Mouse (Mus musculus): ENCODE data around the gene Hist3h2a. TPM values are rescaled to one million over a fixed set of nuclear protein-coding genes. Genes with fewer than 3 reads are reported as not detected.

Hist3h2a gene
- 2.3 TPM for polyA plus RNA-seq (2014; fragmentation: Illumina TruSeq; extraction: RNeasy Lipid Tissue Mini Kit (QIAGEN cat#74804); ENCODE audit: low read depth, low replicate concordance)

GRCm38 (mm10) chr11:58954420-58955142, at the start of gene Hist3h2a, which contains the start of gene Trim17:
Gene Hist3h2a (plus strand): TSS chr11:58954685.
Gene Trim17 (plus strand): TSS chr11:58954685.

GRCm38 (mm10) chr11:58917745-58918366, 36.6 kb upstream of the Hist3h2a start, which contains the start of gene Btnl10:
Gene Btnl10 (plus strand): TSS chr11:58917908.

GRCm38 (mm10) chr11:58938322-58939087, 16.0 kb upstream of the Hist3h2a start, which contains the start of gene Rnf187:
Gene Rnf187 (minus strand): TSS chr11:58938916.

GRCm38 (mm10) chr11:58948542-58949479, 5.7 kb upstream of the Hist3h2a start, which contains the start of gene Hist3h2ba:
Gene Hist3h2ba (plus strand): TSS chr11:58948920.

GRCm38 (mm10) chr11:58978027-58978705, 23.7 kb downstream of the Hist3h2a start, which contains the start of gene Trim11:
Gene Trim11 (plus strand): TSS chr11:58978093.

Other genes starting within 250 kb of the Hist3h2a start
- not detected for gene Olfr318, start 230.7 kb upstream of the Hist3h2a start, polyA plus RNA-seq (2014; fragmentation: Illumina TruSeq; extraction: RNeasy Lipid Tissue Mini Kit (QIAGEN cat#74804); ENCODE audit: low read depth, low replicate concordance)
- not detected for gene Olfr317, start 215.5 kb upstream of the Hist3h2a start, polyA plus RNA-seq (2014; fragmentation: Illumina TruSeq; extraction: RNeasy Lipid Tissue Mini Kit (QIAGEN cat#74804); ENCODE audit: low read depth, low replicate concordance)
- not detected for gene Olfr316, start 202.0 kb upstream of the Hist3h2a start, polyA plus RNA-seq (2014; fragmentation: Illumina TruSeq; extraction: RNeasy Lipid Tissue Mini Kit (QIAGEN cat#74804); ENCODE audit: low read depth, low replicate concordance)
- not detected for gene Olfr315, start 181.5 kb upstream of the Hist3h2a start, polyA plus RNA-seq (2014; fragmentation: Illumina TruSeq; extraction: RNeasy Lipid Tissue Mini Kit (QIAGEN cat#74804); ENCODE audit: low read depth, low replicate concordance)
- gene Olfr314, start 171.7 kb upstream of the Hist3h2a start, polyA plus RNA-seq (2014; fragmentation: Illumina TruSeq; extraction: RNeasy Lipid Tissue Mini Kit (QIAGEN cat#74804); ENCODE audit: low read depth, low replicate concordance), result not detected
- gene Fam183b, start 152.7 kb upstream of the Hist3h2a start, polyA plus RNA-seq (2014; fragmentation: Illumina TruSeq; extraction: RNeasy Lipid Tissue Mini Kit (QIAGEN cat#74804); ENCODE audit: low read depth, low replicate concordance), result not detected
- not detected for gene Olfr313, start 139.7 kb upstream of the Hist3h2a start, polyA plus RNA-seq (2014; fragmentation: Illumina TruSeq; extraction: RNeasy Lipid Tissue Mini Kit (QIAGEN cat#74804); ENCODE audit: low read depth, low replicate concordance)
- not detected for gene Olfr312, start 125.4 kb upstream of the Hist3h2a start, polyA plus RNA-seq (2014; fragmentation: Illumina TruSeq; extraction: RNeasy Lipid Tissue Mini Kit (QIAGEN cat#74804); ENCODE audit: low read depth, low replicate concordance)
- not detected for gene Olfr311, start 115.4 kb upstream of the Hist3h2a start, polyA plus RNA-seq (2014; fragmentation: Illumina TruSeq; extraction: RNeasy Lipid Tissue Mini Kit (QIAGEN cat#74804); ENCODE audit: low read depth, low replicate concordance)
- gene Gm12258, start 107.5 kb upstream of the Hist3h2a start, polyA plus RNA-seq (2014; fragmentation: Illumina TruSeq; extraction: RNeasy Lipid Tissue Mini Kit (QIAGEN cat#74804); ENCODE audit: low read depth, low replicate concordance), result 2.1 TPM
- gene 2810021J22Rik, start 87.5 kb upstream of the Hist3h2a start, polyA plus RNA-seq (2014; fragmentation: Illumina TruSeq; extraction: RNeasy Lipid Tissue Mini Kit (QIAGEN cat#74804); ENCODE audit: low read depth, low replicate concordance), result 2.7 TPM
- gene Zfp39, start 50.5 kb upstream of the Hist3h2a start, polyA plus RNA-seq (2014; fragmentation: Illumina TruSeq; extraction: RNeasy Lipid Tissue Mini Kit (QIAGEN cat#74804); ENCODE audit: low read depth, low replicate concordance), result 3.8 TPM
- gene Btnl10, start 36.8 kb upstream of the Hist3h2a start, polyA plus RNA-seq (2014; fragmentation: Illumina TruSeq; extraction: RNeasy Lipid Tissue Mini Kit (QIAGEN cat#74804); ENCODE audit: low read depth, low replicate concordance), result not detected
- gene Rnf187, start 15.8 kb upstream of the Hist3h2a start, polyA plus RNA-seq (2014; fragmentation: Illumina TruSeq; extraction: RNeasy Lipid Tissue Mini Kit (QIAGEN cat#74804); ENCODE audit: low read depth, low replicate concordance), result 11.6 TPM
- not detected for gene Hist3h2ba, start 5.8 kb upstream of the Hist3h2a start, polyA plus RNA-seq (2014; fragmentation: Illumina TruSeq; extraction: RNeasy Lipid Tissue Mini Kit (QIAGEN cat#74804); ENCODE audit: low read depth, low replicate concordance)
- not detected for gene Trim17, start within 50 bp of the Hist3h2a start, polyA plus RNA-seq (2014; fragmentation: Illumina TruSeq; extraction: RNeasy Lipid Tissue Mini Kit (QIAGEN cat#74804); ENCODE audit: low read depth, low replicate concordance)
- gene Trim11, start 23.4 kb downstream of the Hist3h2a start, polyA plus RNA-seq (2014; fragmentation: Illumina TruSeq; extraction: RNeasy Lipid Tissue Mini Kit (QIAGEN cat#74804); ENCODE audit: low read depth, low replicate concordance), result 2.0 TPM
- not detected for gene Obscn, start 181.7 kb downstream of the Hist3h2a start, polyA plus RNA-seq (2014; fragmentation: Illumina TruSeq; extraction: RNeasy Lipid Tissue Mini Kit (QIAGEN cat#74804); ENCODE audit: low read depth, low replicate concordance)
- gene Iba57, start 209.1 kb downstream of the Hist3h2a start, polyA plus RNA-seq (2014; fragmentation: Illumina TruSeq; extraction: RNeasy Lipid Tissue Mini Kit (QIAGEN cat#74804); ENCODE audit: low read depth, low replicate concordance), result 1.1 TPM
- gene Gjc2, start 228.5 kb downstream of the Hist3h2a start, polyA plus RNA-seq (2014; fragmentation: Illumina TruSeq; extraction: RNeasy Lipid Tissue Mini Kit (QIAGEN cat#74804); ENCODE audit: low read depth, low replicate concordance), result not detected
- gene Guk1, start 237.5 kb downstream of the Hist3h2a start, polyA plus RNA-seq (2014; fragmentation: Illumina TruSeq; extraction: RNeasy Lipid Tissue Mini Kit (QIAGEN cat#74804); ENCODE audit: low read depth, low replicate concordance), result 6.4 TPM
- 10.2 TPM for gene Mrpl55, start 247.8 kb downstream of the Hist3h2a start, polyA plus RNA-seq (2014; fragmentation: Illumina TruSeq; extraction: RNeasy Lipid Tissue Mini Kit (QIAGEN cat#74804); ENCODE audit: low read depth, low replicate concordance)

Data from liver, adult 10 weeks (tissue).